Mouse (Mus musculus): ENCODE results near the gene Sh2b3.

Sh2b3 gene

GRCm38 (mm10) chr5:121822786-121823505 lies 14.5 kb downstream of the Sh2b3 start:
- no peak for DNase-seq

- DNase-seq, result no peak
Observed at GRCm38 (mm10) chr5:121821552-121821951, 15.9 kb downstream of the Sh2b3 start.

DNA sequence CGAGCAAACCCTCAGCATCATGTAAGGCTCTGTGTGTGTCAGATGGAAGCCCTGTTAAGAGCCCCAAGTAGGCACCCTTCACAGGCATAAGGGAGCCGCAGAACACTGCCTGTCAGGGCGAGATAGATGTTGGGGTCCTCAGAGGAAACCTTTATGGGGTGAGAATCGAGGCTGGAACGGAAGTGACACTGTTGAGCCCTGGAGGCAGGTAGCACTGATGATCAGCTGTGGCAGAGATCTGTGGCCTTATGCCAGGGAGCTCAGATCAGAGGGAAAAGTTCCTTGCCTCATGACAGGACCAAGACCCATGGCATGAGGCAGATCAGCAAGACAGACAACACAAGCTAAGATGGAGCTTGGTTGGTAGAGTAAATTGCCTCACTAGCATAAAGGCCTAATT lies 16.3 kb downstream of the Sh2b3 start:
- no peak for DNase-seq

DNA sequence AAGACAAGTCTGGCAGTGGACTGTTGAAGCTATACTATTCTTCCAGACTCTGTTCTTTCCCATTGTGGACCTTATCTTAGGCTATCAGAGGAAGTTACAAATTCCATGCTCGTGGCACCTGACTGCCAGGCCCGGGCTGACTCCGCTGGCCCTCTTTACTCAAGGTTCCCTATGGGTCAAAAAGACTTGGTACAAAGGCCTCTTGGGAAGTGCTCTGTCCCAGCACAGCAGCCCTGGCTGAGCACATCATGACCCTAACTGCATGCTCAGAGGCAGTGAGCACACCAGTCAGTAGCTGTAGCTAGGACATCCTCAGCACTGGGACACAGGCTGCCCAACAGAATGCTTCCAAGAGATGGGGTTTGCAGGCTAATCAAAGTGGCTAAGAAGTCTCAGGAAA lies 16.8 kb downstream of the Sh2b3 start:
- DNase-seq, result no peak

GRCm38 (mm10) chr5:121820161-121820560 lies 17.3 kb downstream of the Sh2b3 start:
- DNase-seq, result no peak

GRCm38 (mm10) chr5:121819559-121819958 lies 17.9 kb downstream of the Sh2b3 start:
- no peak for DNase-seq

DNA sequence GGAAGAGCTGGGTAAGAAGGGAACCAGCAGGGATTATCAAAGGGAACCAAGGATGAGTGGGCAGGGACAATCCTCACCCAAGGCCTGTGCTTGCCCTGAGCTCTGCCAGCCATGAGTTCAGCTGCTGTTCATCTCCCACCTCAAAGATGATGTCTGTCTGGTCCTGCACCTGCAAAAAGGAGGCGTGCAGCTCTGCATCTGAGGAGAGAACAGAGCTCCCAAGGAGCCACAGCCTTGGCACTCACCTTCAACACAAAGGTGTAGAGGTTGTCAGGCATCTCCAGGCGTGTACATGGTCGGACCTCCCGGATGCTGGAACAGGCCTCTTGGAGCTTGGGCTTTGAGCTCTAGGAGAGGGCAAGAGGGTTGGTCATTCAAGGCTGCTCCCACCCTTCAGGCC lies 18.6 kb downstream of the Sh2b3 start:
- no peak for DNase-seq

DNA sequence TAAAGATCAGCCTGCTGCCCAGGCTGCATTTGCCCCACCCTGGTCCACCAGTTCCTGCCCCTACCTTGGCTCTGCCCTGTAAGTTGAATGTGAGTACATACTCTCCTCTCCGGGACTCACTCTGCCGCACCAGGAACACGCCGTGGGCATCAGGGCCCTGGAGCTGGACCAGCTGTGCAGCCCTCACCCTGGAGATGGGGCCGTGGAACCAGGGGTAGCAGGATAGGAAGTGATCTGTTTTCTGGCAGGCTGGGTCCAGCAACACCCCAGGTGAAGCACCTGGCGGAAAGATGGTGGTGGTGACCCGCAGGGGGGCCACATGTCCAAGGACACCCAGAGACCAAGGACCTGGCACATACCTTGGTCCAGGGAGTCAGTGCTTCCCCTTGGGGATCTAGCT lies 19.0 kb downstream of the Sh2b3 start:
- no peak for DNase-seq

GRCm38 (mm10) chr5:121817551-121817950 lies 19.9 kb downstream of the Sh2b3 start:
- DNase-seq, result no peak

DNA sequence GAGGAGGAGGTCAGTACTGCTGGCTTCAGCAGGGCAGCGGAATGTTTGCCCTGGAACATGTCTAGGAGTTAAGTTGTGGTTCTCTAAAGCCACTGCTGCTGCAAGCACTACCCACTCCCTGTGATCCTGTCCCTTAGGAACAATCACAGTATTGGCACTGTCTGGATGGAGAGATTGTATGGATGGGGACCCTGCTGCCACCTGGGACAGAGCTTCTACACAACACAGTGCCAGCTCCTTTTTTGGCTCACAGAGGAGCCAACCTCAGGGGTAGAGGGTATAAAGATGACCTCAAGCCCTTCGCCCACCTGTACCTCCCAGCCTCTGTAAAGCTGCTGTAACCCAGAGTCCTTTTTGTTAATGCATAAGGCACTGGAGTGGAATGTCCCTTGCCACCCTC lies 20.8 kb downstream of the Sh2b3 start:
- DNase-seq, result no peak

GRCm38 (mm10) chr5:121815867-121816380 lies 21.5 kb downstream of the Sh2b3 start:
- no peak for DNase-seq

- peak; percentile 77 for DNase-seq
Observed at GRCm38 (mm10) chr5:121815067-121815466, 22.4 kb downstream of the Sh2b3 start.

GRCm38 (mm10) chr5:121813744-121814143 lies 23.7 kb downstream of the Sh2b3 start:
- DNase-seq, result no peak

- no peak for DNase-seq
Observed at GRCm38 (mm10) chr5:121812526-121813243, 24.8 kb downstream of the Sh2b3 start.

DNA sequence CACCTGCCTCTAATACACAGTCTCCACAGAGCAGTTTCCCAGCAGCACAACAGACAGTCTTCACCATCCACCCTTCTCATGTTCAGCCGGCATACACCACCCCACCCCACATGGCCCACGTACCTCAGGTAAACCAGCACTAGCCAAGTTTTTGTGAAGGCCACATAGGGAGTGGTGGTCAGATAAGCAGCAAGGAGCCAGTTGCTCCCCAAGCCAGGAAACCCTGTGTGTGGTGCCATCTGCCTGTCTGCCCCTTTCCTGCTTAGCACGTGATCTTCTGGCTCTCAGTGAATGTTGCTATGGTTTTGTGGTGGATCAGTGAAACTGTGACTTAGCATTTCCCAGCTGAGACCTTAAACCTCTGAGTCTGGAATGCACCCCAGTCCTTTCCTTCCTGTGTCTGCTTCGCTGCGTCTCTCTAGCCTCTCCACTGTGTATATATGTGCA lies 25.9 kb downstream of the Sh2b3 start:
- no peak for DNase-seq

DNA sequence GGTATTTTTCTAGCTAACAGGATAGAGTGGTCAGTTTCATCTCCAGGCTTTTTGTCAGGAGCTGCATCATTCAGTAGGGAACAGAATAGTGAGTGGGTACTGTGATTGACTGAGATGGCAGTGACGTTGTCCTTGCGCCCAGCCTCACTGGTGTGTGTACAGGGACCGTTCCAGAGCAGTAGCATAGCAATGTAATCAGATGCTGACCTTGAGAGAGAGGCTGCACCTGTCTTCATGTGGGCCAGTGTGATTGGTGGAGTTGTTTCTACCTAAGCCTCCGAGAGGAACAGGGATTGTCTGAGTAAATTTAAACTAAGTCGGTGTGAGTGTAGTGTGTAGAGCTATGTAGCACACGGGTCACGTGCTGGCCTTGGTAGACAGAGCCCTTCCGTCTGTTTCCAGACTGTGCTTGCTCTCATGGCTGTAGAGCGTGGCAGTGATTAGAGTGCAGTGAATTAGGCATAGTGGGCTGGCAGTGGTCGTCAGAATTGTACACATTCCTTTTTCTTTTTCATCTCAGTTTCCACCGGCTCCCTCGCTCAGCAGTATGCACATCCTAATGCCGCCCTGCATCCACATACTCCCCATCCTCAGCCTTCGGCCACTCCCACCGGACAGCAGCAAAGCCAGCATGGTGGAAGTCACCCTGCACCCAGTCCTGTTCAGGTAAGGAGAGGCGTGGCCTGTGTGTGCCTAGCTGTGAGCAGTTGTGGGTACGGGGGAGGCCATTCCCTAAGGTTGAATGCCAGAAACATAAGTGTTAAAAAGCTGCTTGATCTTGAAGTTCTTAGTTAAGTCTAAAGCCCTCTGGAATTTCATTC lies 26.9 kb downstream of the Sh2b3 start:
- DNase-seq, result no peak

GRCm38 (mm10) chr5:121809667-121810224 lies 27.7 kb downstream of the Sh2b3 start:
- no peak for DNase-seq

GRCm38 (mm10) chr5:121808202-121808601 lies 29.2 kb downstream of the Sh2b3 start:
- DNase-seq, result no peak

- no peak for DNase-seq
Observed at GRCm38 (mm10) chr5:121807186-121807585, 30.3 kb downstream of the Sh2b3 start.

- no peak for DNase-seq
Observed at GRCm38 (mm10) chr5:121798447-121798846, 39.0 kb downstream of the Sh2b3 start.

DNA sequence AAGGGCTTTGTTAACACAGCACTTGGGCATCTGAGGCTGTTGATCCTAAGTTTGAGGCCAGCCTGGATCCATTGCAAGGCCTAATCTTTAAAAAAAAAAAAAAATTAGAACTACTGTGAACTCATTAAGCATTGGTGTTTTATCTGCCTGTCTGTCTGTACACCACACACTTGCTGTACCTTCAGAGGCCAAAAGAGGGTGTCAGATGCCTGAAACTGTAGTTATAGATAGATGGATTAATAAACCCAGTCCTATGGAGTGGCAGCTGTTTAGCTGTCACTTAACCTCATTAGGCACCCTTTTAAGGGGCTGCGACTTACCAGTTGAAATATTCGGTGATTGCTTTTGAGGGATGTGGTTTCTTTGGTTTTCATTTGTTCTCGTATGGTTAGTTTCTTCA lies 41.6 kb downstream of the Sh2b3 start:
- no peak for DNase-seq

- DNase-seq, result no peak
Observed at GRCm38 (mm10) chr5:121791026-121791425, 46.4 kb downstream of the Sh2b3 start.
